ENCODE assay signal across 21 mouse cellular contexts in the genomic region with DNA sequence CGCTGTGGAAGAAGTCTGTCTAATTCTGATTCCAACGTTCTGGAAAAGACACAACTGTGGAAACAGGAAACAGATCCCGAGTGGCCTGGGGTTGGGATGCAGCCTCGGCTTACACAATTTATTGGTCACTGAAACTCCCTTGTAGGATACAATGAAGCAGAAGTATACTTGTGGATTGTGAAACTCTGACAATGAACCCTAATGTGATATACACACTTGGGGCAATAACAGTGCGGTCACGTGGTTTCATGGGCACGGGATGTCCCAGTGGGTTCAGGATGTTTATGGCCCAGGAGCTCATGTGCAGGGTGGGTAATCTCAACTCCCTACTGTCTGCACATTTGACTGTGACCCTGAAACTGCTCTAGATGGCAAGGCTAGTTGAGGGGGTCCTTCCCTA.
A peak's percentile ranks its signal among the peaks of the same experiment; 100 is the strongest.
DNase-seq lines count a peak whose midpoint lies in the region; ATAC-seq and TF ChIP-seq lines count a peak whose summit lies in the region.
"Had no signal": no experiment of that assay in that cellular context is flagged by ENCODE, and none has a peak within 500 bp of the region (broad histone marks: within the 10 kb centered on the region; RNA-seq: fewer than 3 reads in every experiment).

No protein-coding gene starts in this region.

- H3K27me3 ChIP-seq in intestine, postnatal 0 days (replicated peaks; ENCODE audit: control insufficient read depth, insufficient read depth, low read length): no peaks in the 10 kb centered on the region
- H3K27me3 ChIP-seq in intestine, embryonic 16.5 days (replicated peaks; ENCODE audit: control insufficient read depth, insufficient read depth, low read length): no peaks in the 10 kb centered on the region
- no peaks in the 10 kb centered on the region for H3K27me3 ChIP-seq in midbrain, embryonic 11.5 days (ENCODE audit: control insufficient read depth, insufficient read depth, low read length)
- no peaks in the 10 kb centered on the region for H3K27me3 ChIP-seq in midbrain, embryonic 15.5 days (replicated peaks)
- H3K27me3 ChIP-seq in embryonic facial prominence, embryonic 12.5 days: no peaks in the 10 kb centered on the region
- no peaks in the 10 kb centered on the region for H3K27me3 ChIP-seq in forebrain, postnatal 0 days (ENCODE audit: insufficient read depth, low read length)
- H3K27me3 ChIP-seq: embryonic facial prominence, embryonic 15.5 days; hindbrain, embryonic 13.5 days; midbrain, embryonic 12.5 days had no signal

- no peaks in the 10 kb centered on the region for H3K36me3 ChIP-seq in intestine, postnatal 0 days (ENCODE audit: control insufficient read depth, insufficient read depth)
- no peaks in the 10 kb centered on the region for H3K36me3 ChIP-seq in intestine, embryonic 16.5 days (ENCODE audit: control insufficient read depth, insufficient read depth, low read length)
- H3K36me3 ChIP-seq in midbrain, embryonic 11.5 days (ENCODE audit: control insufficient read depth, insufficient read depth, low read length): no peaks in the 10 kb centered on the region
- no peaks in the 10 kb centered on the region for H3K36me3 ChIP-seq in midbrain, embryonic 15.5 days (replicated peaks)
- no peaks in the 10 kb centered on the region for H3K36me3 ChIP-seq in embryonic facial prominence, embryonic 12.5 days
- no peaks in the 10 kb centered on the region for H3K36me3 ChIP-seq in forebrain, postnatal 0 days (ENCODE audit: insufficient read depth)
- H3K36me3 ChIP-seq: embryonic facial prominence, embryonic 15.5 days; hindbrain, embryonic 13.5 days; liver, embryonic 12.5 days; midbrain, embryonic 12.5 days had no signal

- no peak overlapping the region for H3K9ac ChIP-seq in intestine, postnatal 0 days (ENCODE audit: low read depth, low read length)
- H3K9ac ChIP-seq in intestine, embryonic 16.5 days (ENCODE audit: low read depth, low read length): no peak overlapping the region
- no peak overlapping the region for H3K9ac ChIP-seq in midbrain, embryonic 11.5 days (ENCODE audit: low read length)
- no peak overlapping the region for H3K9ac ChIP-seq in midbrain, embryonic 15.5 days
- H3K9ac ChIP-seq in embryonic facial prominence, embryonic 12.5 days: no peak overlapping the region
- H3K9ac ChIP-seq in forebrain, postnatal 0 days: no peak overlapping the region
- H3K9ac ChIP-seq: embryonic facial prominence, embryonic 15.5 days; hindbrain, embryonic 13.5 days; liver, embryonic 12.5 days; midbrain, embryonic 12.5 days had no signal

- ATAC-seq in intestine, postnatal 0 days: peak; percentile 46
- ATAC-seq in intestine, embryonic 16.5 days: no peak
- no peak for ATAC-seq in midbrain, embryonic 11.5 days (ENCODE audit: low FRiP score)
- no peak for ATAC-seq in midbrain, embryonic 15.5 days (replicated peaks)
- ATAC-seq in embryonic facial prominence, embryonic 12.5 days (ENCODE audit: insufficient number of reproducible peaks, insufficient read depth, low FRiP score, low TSS enrichment): no peak
- ATAC-seq in monocyte, adult 5-6 weeks (replicated peaks; ENCODE audit: insufficient number of reproducible peaks, low FRiP score, low TSS enrichment, poor library complexity, severe bottlenecking): peak; percentile 55
- no peak for ATAC-seq in forebrain, postnatal 0 days
- ATAC-seq: inflammation-experienced regulatory T-cells, adult 6 months; liver, embryonic 12.5 days had no signal

- no peak overlapping the region for H3K4me3 ChIP-seq in intestine, postnatal 0 days (ENCODE audit: low read depth, low read length)
- H3K4me3 ChIP-seq in intestine, embryonic 16.5 days (ENCODE audit: low read length): no peak overlapping the region
- no peak overlapping the region for H3K4me3 ChIP-seq in midbrain, embryonic 11.5 days (ENCODE audit: low read depth, low read length)
- H3K4me3 ChIP-seq in midbrain, embryonic 15.5 days: no peak overlapping the region
- H3K4me3 ChIP-seq in embryonic facial prominence, embryonic 12.5 days: no peak overlapping the region
- H3K4me3 ChIP-seq in forebrain, postnatal 0 days (ENCODE audit: low read depth, low read length): no peak overlapping the region
- H3K4me3 ChIP-seq: embryonic facial prominence, embryonic 15.5 days; hindbrain, embryonic 13.5 days; liver, embryonic 12.5 days; midbrain, embryonic 12.5 days; myocyte had no signal

- no peak overlapping the region for H3K27ac ChIP-seq in intestine, postnatal 0 days (ENCODE audit: low read depth, low read length)
- H3K27ac ChIP-seq in intestine, embryonic 16.5 days (ENCODE audit: low read length): no peak overlapping the region
- no peak overlapping the region for H3K27ac ChIP-seq in midbrain, embryonic 11.5 days (ENCODE audit: low read depth, low read length)
- no peak overlapping the region for H3K27ac ChIP-seq in midbrain, embryonic 15.5 days
- peak overlapping the region; percentile 51 for H3K27ac ChIP-seq in embryonic facial prominence, embryonic 12.5 days
- no peak overlapping the region for H3K27ac ChIP-seq in forebrain, postnatal 0 days (ENCODE audit: low read depth, low read length)
- H3K27ac ChIP-seq: embryonic facial prominence, embryonic 15.5 days; hindbrain, embryonic 13.5 days; liver, embryonic 12.5 days; midbrain, embryonic 12.5 days had no signal

- H3K9me3 ChIP-seq in intestine, postnatal 0 days (ENCODE audit: control insufficient read depth): no peaks in the 10 kb centered on the region
- no peaks in the 10 kb centered on the region; the same call in 1 of the 2 replicates for H3K9me3 ChIP-seq in intestine, embryonic 16.5 days (ENCODE audit: control insufficient read depth, low read length)
- no peaks in the 10 kb centered on the region for H3K9me3 ChIP-seq in midbrain, embryonic 11.5 days (ENCODE audit: control insufficient read depth, low read length)
- no peaks in the 10 kb centered on the region for H3K9me3 ChIP-seq in midbrain, embryonic 15.5 days
- H3K9me3 ChIP-seq in embryonic facial prominence, embryonic 12.5 days: no peaks in the 10 kb centered on the region
- no peaks in the 10 kb centered on the region for H3K9me3 ChIP-seq in forebrain, postnatal 0 days (ENCODE audit: low read length)
- H3K9me3 ChIP-seq: embryonic facial prominence, embryonic 15.5 days; hindbrain, embryonic 13.5 days; liver, embryonic 12.5 days; midbrain, embryonic 12.5 days had no signal

- no peaks in the 10 kb centered on the region for H3K4me1 ChIP-seq in intestine, postnatal 0 days (replicated peaks; ENCODE audit: control insufficient read depth, insufficient read depth, low read length)
- no peaks in the 10 kb centered on the region for H3K4me1 ChIP-seq in intestine, embryonic 16.5 days (ENCODE audit: control insufficient read depth, insufficient read depth, low read length)
- no peaks in the 10 kb centered on the region for H3K4me1 ChIP-seq in midbrain, embryonic 11.5 days (ENCODE audit: control insufficient read depth, insufficient read depth, low read length)
- no peaks in the 10 kb centered on the region for H3K4me1 ChIP-seq in midbrain, embryonic 15.5 days
- peaks cover 16% of the 10 kb centered on the region; the same call in 1 of the 2 replicates for H3K4me1 ChIP-seq in embryonic facial prominence, embryonic 12.5 days
- H3K4me1 ChIP-seq in forebrain, postnatal 0 days (ENCODE audit: insufficient read depth): no peaks in the 10 kb centered on the region
- H3K4me1 ChIP-seq: liver, embryonic 12.5 days had no signal

- 65% methylated on average over 7 of the region's 7 CpGs for WGBS in intestine, postnatal 0 days
- 70% methylated on average over 7 of the region's 7 CpGs for WGBS in intestine, embryonic 16.5 days
- WGBS in midbrain, embryonic 11.5 days: 89% methylated on average over 7 of the region's 7 CpGs
- 92% methylated on average over 7 of the region's 7 CpGs for WGBS in midbrain, embryonic 15.5 days
- WGBS in embryonic facial prominence, embryonic 12.5 days: 84% methylated on average over 7 of the region's 7 CpGs
- 90% methylated on average over 7 of the region's 7 CpGs for WGBS in forebrain, postnatal 0 days

- no peak for TF ChIP-seq CTCF in intestine, postnatal 0 days (IDR thresholded peaks at IDR 0.05; ENCODE audit: low read depth)
- no peak for TF ChIP-seq CTCF in forebrain, postnatal 0 days (IDR thresholded peaks at IDR 0.05; ENCODE audit: low read depth)

- DNase-seq in midbrain, embryonic 11.5 days (ENCODE audit: low spot score, missing footprints): peak; percentile 73
- DNase-seq in forebrain, postnatal 0 days: no peak
- DNase-seq in urinary bladder, adult 18-20 months (ENCODE audit: low spot score in 2 of 2): no peak
- DNase-seq: cerebellum, adult 9-11 months; gastrocnemius, postnatal 25 days; heart, postnatal 10 days; kidney, adult 9 months; kidney, postnatal 25 days; thymus, postnatal 14 days had no signal

- no peak overlapping the region for H3K4me2 ChIP-seq in intestine, postnatal 0 days (replicated peaks; ENCODE audit: low read depth)
- no peak overlapping the region for H3K4me2 ChIP-seq in intestine, embryonic 16.5 days (ENCODE audit: low read depth, low read length)
- H3K4me2 ChIP-seq in midbrain, embryonic 11.5 days: no peak overlapping the region
- no peak overlapping the region for H3K4me2 ChIP-seq in midbrain, embryonic 15.5 days
- no peak overlapping the region for H3K4me2 ChIP-seq in embryonic facial prominence, embryonic 12.5 days (replicated peaks)
- H3K4me2 ChIP-seq in forebrain, postnatal 0 days (ENCODE audit: low read depth): no peak overlapping the region
- H3K4me2 ChIP-seq: embryonic facial prominence, embryonic 15.5 days; heart, embryonic 11.5 days; hindbrain, embryonic 13.5 days; liver, embryonic 12.5 days; midbrain, embryonic 12.5 days had no signal

Comparison
In these comparisons a context has a peak if more than half of its experiments do, and no peak if none do; other contexts are left out.
1. ATAC-seq: peak in intestine, postnatal 0 days (single experiment) and monocyte, adult 5-6 weeks (single experiment); none in intestine, embryonic 16.5 days (single experiment), midbrain, embryonic 11.5 days (single experiment), midbrain, embryonic 15.5 days (single experiment), embryonic facial prominence, embryonic 12.5 days (single experiment) and forebrain, postnatal 0 days (single experiment).